Mouse (Mus musculus): ENCODE results near the gene Plek.

- TF ChIP-seq EP300 (optimal IDR thresholded peaks at IDR 0.05) (no peak), CTCF (IDR thresholded peaks at IDR 0.05; ENCODE audit: low read depth) (peak; percentile 68)
These were observed 84.4 kb downstream of the Plek start for GRCm38 (mm10) chr11:16967806-16968205.

All from stomach, postnatal 0 days (tissue).